Mouse (Mus musculus) hematopoietic stem cell, adult 5-6 weeks (primary cell): Measurements from ENCODE around the gene Slc5a5. TPM values are rescaled to one million over a fixed set of nuclear protein-coding genes. Genes with fewer than 3 reads are reported as not detected.

ENCODE experiments used
- ATAC-seq, 2 experiments: fragments of 125-278 bp in 1 of 2; replicated peaks in 1 of 2; 2 replicates each; pipeline ENCODE4 v1.8.0; 2016 to 2017; ENCODE audit warnings: inconsistent platforms in 2 of 2, mild to moderate bottlenecking in 2 of 2, moderate number of reproducible peaks in 2 of 2, low read depth in 1 of 2, moderate TSS enrichment in 1 of 2; ENCODE audit not compliant: low FRiP score in 2 of 2, poor library complexity in 2 of 2, severe bottlenecking in 2 of 2, insufficient read depth in 1 of 2, low TSS enrichment in 1 of 2
- total RNA-seq: library from RNA; stranded (forward); fragments of 172-1452, 232-1000 nt; gene quantifications from 2 replicates; pipeline ENCODE4 v1.2.3, GENCODE M21; 2017

Gene Slc5a5
- not detected in 2 replicates for total RNA-seq

- ATAC-seq = no peak
Measured at GRCm38 (mm10) chr8:70892022-70892895, at the start of gene Slc5a5. Gene Slc5a5, minus strand, starts transcription at chr8:70892757.

DNA sequence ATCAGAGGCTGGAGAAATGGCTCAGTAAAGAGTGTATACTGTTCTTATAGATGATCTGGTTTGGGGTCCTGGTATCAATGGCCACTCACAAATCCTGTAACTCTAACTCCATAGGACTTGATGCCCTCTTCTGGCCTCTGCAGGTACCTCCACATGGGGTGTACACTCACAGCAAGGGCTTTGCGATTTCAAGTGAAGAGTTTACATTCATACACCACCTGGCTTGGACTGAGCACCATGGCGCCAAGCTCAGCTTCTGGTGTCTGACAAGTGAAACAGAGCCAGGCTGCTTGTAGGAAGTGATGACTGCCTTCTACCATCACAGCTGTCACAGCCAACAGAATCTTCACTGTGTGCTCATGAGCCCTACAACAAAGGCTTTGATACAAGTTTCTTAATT, 48.9 kb upstream of the Slc5a5 start:
- ATAC-seq = no peak

GRCm38 (mm10) chr8:70937200-70937599, 44.6 kb upstream of the Slc5a5 start:
- no peak for ATAC-seq

DNA sequence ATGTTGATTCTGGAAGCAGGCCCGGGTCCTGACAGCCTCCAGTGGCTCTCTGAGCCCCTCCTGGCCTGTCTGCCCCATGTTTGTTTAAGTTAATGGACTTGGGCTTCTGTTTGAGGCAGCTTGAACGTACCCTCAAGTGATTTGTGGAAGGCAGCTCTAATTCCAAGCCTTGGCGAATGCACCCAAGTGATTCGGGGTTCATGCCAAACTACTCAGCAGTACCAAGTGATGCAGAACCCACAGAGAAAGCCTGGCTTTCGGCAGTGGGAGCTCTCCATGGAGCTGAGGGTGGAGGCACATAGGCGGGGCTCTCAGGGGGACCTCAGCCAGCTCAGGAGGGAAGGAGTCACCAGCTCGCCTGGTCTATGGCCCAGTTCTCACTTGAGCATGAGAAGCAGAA, 42.2 kb upstream of the Slc5a5 start:
- no peak for ATAC-seq

DNA sequence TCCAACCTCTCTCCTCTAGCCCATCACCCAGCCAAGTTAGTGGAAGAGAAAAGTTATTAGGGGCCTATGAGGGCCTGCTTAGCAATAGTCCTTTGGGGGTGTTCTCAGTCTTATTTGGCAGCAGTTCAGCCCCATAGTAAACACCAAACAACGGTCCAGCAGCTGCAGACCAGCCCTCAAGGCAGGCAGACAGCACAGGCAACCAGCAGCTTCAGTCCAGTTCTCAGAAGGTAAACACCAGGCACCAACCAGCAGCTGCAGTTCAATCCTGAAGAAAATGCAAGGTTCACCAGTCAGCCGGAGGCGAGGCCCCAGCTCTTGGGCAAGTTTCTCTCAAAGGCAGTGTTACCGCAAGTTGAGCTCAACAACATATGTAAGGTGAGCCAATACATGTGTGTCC, 40.5 kb upstream of the Slc5a5 start:
- no peak for ATAC-seq

DNA sequence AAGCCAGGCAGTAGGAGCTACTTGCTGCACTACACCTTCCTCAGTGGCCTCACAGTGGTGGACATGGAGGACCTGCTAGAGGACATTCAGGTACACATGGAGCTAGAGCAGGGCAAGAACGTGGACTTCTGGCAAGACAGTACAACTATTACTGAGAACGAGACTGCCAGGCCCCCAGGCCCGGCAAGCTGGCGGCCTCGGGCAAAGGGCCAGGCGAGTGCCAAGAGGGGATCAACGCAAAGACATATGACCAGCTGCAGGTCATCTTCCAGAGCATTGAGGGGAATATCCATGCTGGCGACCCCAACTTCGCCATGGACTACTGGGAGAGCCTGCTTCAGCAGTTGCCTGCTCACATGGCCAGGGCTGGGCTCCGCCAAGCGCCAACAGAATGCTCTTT, 39.2 kb upstream of the Slc5a5 start:
- no peak for ATAC-seq

GRCm38 (mm10) chr8:70928778-70929322, 36.3 kb upstream of the Slc5a5 start:
- no peak for ATAC-seq

GRCm38 (mm10) chr8:70928096-70928495, 35.5 kb upstream of the Slc5a5 start:
- no peak for ATAC-seq

GRCm38 (mm10) chr8:70926396-70926795, 33.8 kb upstream of the Slc5a5 start:
- no peak for ATAC-seq

GRCm38 (mm10) chr8:70925754-70926153, 33.2 kb upstream of the Slc5a5 start:
- ATAC-seq = no peak

DNA sequence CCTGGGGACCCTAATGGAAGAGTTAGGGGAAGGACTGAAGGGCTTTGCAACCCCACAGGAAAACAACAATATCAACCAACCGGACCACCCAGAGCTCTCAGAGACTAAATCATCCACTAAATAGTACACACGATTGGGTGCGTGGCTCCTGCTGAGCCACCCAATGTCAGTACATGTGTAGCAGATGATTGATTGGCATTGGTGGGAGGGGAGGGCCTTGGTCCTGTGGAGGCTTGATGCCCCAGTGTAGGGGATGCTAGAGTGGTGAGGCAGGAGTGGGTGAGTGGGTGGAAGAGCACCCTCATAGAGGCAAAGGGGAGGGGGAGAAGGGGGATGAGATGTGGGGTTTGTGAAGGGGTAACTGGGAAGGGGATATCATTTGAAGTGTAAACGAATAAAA, 31.6 kb upstream of the Slc5a5 start:
- ATAC-seq = no peak

DNA sequence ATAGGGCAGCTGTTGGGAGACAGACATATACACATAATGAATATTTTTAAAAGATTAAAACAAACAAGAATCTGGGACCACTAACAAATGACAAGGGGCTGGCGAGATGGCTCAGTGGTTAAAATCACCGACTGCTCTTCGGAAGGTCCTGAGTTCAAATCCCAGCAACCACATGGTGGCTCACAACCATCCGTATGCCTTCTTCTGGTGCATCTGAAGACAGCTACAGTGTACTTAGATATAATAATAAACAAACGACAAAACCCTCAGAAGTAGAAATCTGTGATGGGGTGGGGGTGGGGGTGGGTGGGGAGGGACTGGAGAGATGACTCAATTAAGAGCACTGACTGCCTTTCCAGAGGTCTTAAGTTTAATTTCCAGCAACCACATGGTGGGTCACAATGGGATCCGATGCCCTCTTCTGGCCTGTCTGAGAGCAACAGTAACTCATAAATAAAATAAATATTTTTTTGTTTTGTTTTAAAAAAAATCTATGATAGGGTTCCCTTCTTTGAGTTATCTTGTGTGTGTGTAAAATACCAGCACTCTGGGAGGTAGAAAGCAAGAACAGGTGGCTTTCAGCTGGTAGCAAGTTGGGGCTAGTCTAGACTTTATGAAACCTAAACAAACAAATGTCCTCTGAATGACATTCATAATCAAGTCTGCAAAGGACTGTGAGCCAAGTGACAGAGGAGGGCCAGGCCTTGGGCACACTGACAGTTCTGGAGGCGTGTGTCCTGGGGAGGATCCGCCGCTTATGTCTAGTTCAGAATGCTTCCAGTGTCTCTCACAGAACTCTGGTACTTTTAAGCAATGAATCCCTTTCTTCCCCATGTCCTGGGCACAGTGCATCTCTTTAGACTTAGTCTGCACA, 27.7 kb upstream of the Slc5a5 start:
- no peak for ATAC-seq

DNA sequence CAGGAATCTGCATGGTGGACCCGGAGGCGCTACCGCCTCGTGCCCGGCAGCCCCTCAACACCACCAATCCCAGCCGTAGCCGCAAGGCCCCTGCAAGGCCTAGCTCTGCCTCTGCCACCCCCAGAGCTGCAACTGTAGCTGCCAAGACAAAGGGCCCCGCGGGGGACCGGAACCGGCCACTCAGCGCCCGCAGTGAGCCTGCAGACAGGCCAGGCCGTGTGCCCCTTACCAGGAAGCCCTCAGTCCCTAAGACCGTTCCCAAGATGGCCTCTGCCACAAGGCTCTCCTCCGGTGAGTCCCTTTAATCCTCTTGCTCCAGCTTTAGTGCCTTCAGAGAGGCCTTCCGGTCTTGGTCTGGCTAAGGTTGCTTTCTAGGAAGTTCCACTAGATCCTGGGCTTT, 22.1 kb upstream of the Slc5a5 start:
- ATAC-seq = no peak

DNA sequence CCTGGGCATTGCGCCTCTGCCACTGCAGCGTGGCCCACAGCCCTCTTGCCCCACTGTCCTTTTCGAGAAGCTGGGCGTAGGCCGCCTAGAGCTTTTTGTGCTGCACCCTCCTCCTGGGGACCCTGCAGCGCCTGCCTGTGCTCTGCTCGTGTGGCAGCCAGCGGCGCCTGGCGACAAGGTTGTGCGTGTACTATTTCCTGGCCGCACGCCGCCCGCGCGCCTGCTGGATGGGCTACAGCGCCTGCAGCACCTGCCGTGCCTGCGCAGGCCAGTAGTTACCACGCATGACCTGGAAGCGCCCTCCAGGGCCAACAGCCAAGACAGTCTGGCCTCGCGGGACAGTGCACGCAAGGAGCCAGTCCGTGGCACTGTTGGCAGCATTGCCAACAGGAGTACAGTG, 21.0 kb upstream of the Slc5a5 start:
- ATAC-seq = no peak

DNA sequence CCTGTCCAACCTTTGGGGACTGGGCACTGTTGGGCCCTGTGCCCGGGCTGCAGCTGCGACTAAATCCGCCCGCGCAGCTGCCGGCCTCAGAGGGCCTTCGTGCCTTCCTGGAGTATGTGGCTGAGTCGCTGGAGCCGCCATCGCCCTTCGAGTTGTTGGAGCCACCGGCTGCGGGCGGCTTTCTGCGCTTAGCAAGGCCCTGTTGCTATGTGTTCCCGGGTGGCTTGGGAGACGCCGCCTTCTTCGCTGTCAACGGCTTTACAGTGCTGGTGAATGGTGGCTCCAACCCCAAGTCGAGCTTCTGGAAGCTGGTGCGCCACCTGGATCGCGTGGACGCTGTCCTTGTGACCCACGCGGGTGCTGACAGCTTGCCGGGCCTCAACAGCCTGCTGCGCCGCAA, 20.4 kb upstream of the Slc5a5 start:
- ATAC-seq = no peak

DNA sequence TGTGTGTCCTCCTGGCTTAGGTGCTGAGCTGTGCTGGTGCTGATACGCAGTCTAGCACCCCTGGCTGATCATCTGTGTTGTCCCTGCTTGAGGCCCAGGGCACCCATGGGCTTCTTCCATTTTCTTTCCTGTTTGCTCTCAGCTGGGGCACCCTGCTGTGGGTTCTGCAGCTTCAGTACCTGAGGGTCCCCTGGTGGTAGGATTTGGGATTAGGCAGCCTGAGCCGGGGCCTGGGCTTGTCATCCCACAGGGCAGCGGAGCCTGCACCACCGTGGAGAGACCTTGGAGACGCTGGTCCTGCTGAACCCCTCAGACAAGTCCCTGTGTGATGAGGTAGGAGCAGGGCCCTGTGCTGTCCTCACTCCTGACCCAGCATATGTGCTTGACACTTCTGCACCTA, 19.0 kb upstream of the Slc5a5 start:
- peak in 1 of 2 experiments; percentile 29; a peak in 1 of 4 replicates for ATAC-seq

- ATAC-seq = no peak
Measured at GRCm38 (mm10) chr8:70907518-70907917, 15.0 kb upstream of the Slc5a5 start.
